Mouse (Mus musculus): ENCODE measurements around the gene Hmg20b.

GRCm38 (mm10) chr10:81326858-81327257, 23.4 kb downstream of the Hmg20b start:
- TF ChIP-seq CTCF (IDR thresholded peaks at IDR 0.05; ENCODE audit: low read depth): no peak
- no peak for TF ChIP-seq EP300 (optimal IDR thresholded peaks at IDR 0.05)
